Mouse (Mus musculus): ENCODE data around the gene Actr3b.
"Not testable (repeated sequence)": the region's sequence is repeated elsewhere in the genome, so short reads cannot be mapped to it uniquely, and the experiment has no call there.

DNA sequence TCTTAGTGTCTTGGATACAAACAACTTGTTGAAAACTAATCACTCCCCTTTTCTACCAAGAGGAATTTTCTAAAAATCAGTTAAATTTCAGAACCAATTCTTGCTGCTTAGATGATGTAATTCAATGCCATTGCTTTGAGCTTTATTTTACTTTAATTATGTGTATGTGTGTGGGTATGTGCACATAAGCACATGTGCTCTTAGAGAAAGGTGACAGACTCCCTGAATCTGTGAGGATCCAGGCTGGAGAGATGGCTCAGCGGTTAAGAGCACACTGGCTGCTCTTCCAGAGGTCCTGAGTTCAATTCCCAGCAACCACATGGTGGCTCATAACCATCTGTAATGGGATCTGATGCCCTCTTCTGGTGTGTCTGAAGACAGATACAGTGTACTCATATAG is 20.9 kb upstream of the Actr3b start:
- not testable (repeated sequence) for TF ChIP-seq POLR2A (IDR thresholded peaks at IDR 0.05; ENCODE audit: insufficient read length, low read depth); SRF (IDR thresholded peaks at IDR 0.05; ENCODE audit: control insufficient read depth, insufficient read length, low read depth); USF1 (IDR thresholded peaks at IDR 0.05; ENCODE audit: low read depth); MYOD1 (IDR thresholded peaks at IDR 0.05; ENCODE audit: control insufficient read depth in 1 of 3, insufficient read length in 2 of 3, low read depth in 2 of 3)

Measured in myocyte (in vitro differentiated cells).